Mouse (Mus musculus) liver, embryonic 13.5 days (tissue): ENCODE measurements around the gene Gins2. TPM values are rescaled to one million over a fixed set of nuclear protein-coding genes. Genes with fewer than 3 reads are reported as not detected.

ENCODE experiments used
- ATAC-seq: fragments of 200-750 bp; cut with Nextera tagmentation; 2 replicates; pipeline ENCODE4 v1.8.0; 2017; ENCODE audit warnings: low read depth, mild to moderate bottlenecking, moderate number of reproducible peaks, moderate library complexity
- DNase-seq: peaks from one replicate; pipeline ENCODE4 v3.0.0; 2022
- H3K27ac ChIP-seq: fragments of 300-500 bp; sonication (generic); 2 replicates; pipeline ENCODE4 v1.5.1; 2015; ENCODE audit warnings: moderate library complexity, mild to moderate bottlenecking, inconsistent platforms
- H3K27me3 ChIP-seq: fragments of 300-500 bp; sonication (generic); 2 replicates; pipeline ENCODE4 v1.6.1; 2015; ENCODE audit warnings: mild to moderate bottlenecking, inconsistent platforms
- H3K36me3 ChIP-seq: fragments of 300-500 bp; sonication (generic); 2 replicates; pipeline ENCODE4 v1.6.1; 2015; ENCODE audit warnings: mild to moderate bottlenecking, inconsistent platforms
- H3K4me1 ChIP-seq: fragments of 300-500 bp; sonication (generic); replicated peaks from 2 replicates; pipeline ENCODE4 v1.6.1; 2015; ENCODE audit warnings: inconsistent platforms
- H3K4me2 ChIP-seq: fragments of 300-500 bp; sonication (generic); 2 replicates; pipeline ENCODE4 v1.6.1; 2015; ENCODE audit warnings: inconsistent platforms, mild to moderate bottlenecking, moderate library complexity
- H3K4me3 ChIP-seq: fragments of 300-500 bp; sonication (generic); replicated peaks from 2 replicates; pipeline ENCODE4 v1.5.1; 2015; ENCODE audit warnings: mild to moderate bottlenecking, inconsistent platforms
- H3K9ac ChIP-seq: fragments of 300-500 bp; sonication (generic); 2 replicates; pipeline ENCODE4 v1.6.1; 2015; ENCODE audit warnings: mild to moderate bottlenecking, inconsistent platforms
- H3K9me3 ChIP-seq: fragments of 300-500 bp; sonication (generic); replicated peaks from 2 replicates; pipeline ENCODE4 v1.6.1; 2016; ENCODE audit warnings: inconsistent platforms
- WGBS: fragments of 180-500 bp; shearing (Covaris S2); methylation state at CpG from one replicate; pipeline ENCODE4 v1.1.7; 2015; ENCODE audit not compliant: insufficient replicate concordance; 5-methylcytosine and 5-hydroxymethylcytosine counted together
- microRNA-seq: library from miRNA; unstranded; fragments of <30 nt; microRNA quantifications from one replicate; pipeline ENCODE4, GENCODE M21; 2016
- polyA plus RNA-seq: library from polyadenylated mRNA; unstranded; fragments of >200 nt; fragmentation: Nextera tagmentation; extraction: Ambion mirVana; gene quantifications from 2 replicates; pipeline ENCODE4 v1.2.1, GENCODE M21; 2015

Gene Gins2
- polyA plus RNA-seq, 1 experiment from 2014 or later, result 75.9 TPM

DNA sequence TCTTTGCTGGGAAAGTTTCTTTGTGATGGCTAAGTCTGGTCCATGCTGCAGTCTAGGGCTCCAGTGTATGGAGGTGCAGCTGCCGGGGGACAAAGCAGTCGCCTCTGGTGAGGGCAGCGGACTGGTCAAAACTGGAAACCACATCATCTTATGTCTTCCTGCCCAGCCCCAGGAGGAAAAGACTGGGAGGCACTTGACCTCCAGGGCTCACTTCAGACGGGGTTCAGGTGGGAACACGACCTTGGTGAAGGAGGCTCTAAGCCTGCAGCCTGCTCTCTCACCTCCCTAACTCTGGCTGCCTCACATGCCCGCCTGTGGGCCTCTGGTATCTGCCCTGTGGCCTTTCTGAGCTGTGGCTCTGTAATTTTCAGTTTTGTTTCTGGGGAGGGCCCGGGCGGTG lies 55.0 kb downstream of the Gins2 start:
- WGBS, result 43% methylated on average over 8 of the region's 8 CpGs
- H3K9me3 ChIP-seq, result no peaks in the 10 kb centered on the region
- H3K27ac ChIP-seq, result peak overlapping the region; percentile 11
- no peak overlapping the region for H3K4me2 ChIP-seq
- no peaks in the 10 kb centered on the region for H3K27me3 ChIP-seq
- DNase-seq (no peak), ATAC-seq (no peak)
- peaks cover 4% of the 10 kb centered on the region; the same call in 1 of the 2 replicates for H3K36me3 ChIP-seq
- H3K4me3 ChIP-seq, result no peak overlapping the region
- H3K4me1 ChIP-seq, result peaks cover 89% of the 10 kb centered on the region
- H3K9ac ChIP-seq, result 0 out of 2 replicates have a peak overlapping the region, but pooled peaks have one; percentile 24

DNA sequence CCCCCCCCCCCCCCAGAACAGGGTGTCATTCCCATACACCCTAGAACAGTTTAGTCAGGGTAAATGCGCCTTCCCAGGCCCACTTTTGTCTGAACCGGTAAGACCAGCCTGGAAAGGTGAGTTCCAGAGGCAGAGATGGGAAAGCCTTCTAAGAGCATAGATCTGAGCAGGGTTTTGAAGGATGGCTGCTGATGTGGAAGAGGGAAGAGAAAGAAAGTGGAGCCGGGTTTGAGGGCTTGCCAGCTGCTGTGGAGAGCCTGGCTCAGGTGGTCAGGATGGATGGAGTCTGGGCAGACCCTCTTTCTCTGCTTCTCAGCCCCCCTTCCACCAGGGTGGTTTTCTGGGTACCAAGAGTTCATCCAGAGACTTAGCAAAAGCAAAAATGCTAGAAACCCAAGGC lies 55.7 kb downstream of the Gins2 start:
- no peak overlapping the region for H3K9ac ChIP-seq
- H3K27ac ChIP-seq, result 0 out of 2 replicates have a peak overlapping the region, but pooled peaks have one; percentile 29
- peaks cover 89% of the 10 kb centered on the region for H3K4me1 ChIP-seq
- WGBS, result 61% methylated on average over 3 of the region's 3 CpGs
- no peaks in the 10 kb centered on the region for H3K9me3 ChIP-seq
- H3K27me3 ChIP-seq, result no peaks in the 10 kb centered on the region
- peaks cover 4% of the 10 kb centered on the region; the same call in 1 of the 2 replicates for H3K36me3 ChIP-seq
- peak overlapping the region; percentile 58; the same call in 1 of the 2 replicates for H3K4me2 ChIP-seq
- H3K4me3 ChIP-seq, result no peak overlapping the region
- ATAC-seq (no peak), DNase-seq (no peak)

DNA sequence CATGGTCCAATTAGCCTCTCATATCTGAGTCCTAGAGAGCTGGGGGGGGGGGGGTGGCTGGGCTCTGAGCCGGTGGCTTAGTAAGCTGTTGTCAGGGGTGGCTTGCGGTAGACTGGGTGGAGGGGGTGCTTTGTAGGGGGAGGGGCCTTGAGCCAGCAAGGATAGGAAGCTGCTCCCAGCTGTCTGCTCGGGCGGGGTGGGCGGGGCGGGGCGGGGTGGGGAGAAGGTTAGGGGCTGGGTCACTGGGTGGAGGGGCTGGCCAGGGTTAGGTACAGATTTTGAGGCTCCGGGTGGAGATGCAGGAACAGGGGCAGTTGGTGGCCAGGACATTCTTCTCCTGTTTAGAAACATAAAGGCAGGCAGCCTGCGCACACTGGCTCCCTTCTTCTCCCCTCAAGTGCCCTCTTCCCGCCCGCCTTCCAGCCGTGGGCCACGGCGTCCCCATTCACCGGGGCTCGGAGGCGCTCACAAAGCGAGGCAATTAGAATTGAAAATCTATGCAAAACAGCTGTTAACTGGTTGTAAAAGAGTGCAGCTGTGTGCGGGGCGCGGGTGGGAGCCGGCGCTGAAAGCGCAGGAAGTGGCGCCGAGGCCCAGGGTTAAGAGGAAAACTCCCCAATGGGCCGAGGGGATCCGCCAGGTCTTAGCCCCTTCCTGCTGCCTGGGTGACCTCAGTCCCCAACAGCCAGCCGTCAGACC lies 56.4 kb downstream of the Gins2 start:
- DNase-seq (peak; percentile 29), ATAC-seq (no peak)
- 0 out of 2 replicates have a peak overlapping the region, but pooled peaks have one; percentile 52 for H3K9ac ChIP-seq
- peaks cover 4% of the 10 kb centered on the region; the same call in 1 of the 2 replicates for H3K36me3 ChIP-seq
- H3K27ac ChIP-seq, result peak overlapping the region; percentile 29; the same call in 1 of the 2 replicates
- no peaks in the 10 kb centered on the region for H3K9me3 ChIP-seq
- peaks cover 91% of the 10 kb centered on the region for H3K4me1 ChIP-seq
- H3K4me2 ChIP-seq, result peak overlapping the region; percentile 58
- H3K4me3 ChIP-seq, result peak overlapping the region; percentile 30; the same call in 1 of the 2 replicates
- no peaks in the 10 kb centered on the region for H3K27me3 ChIP-seq
- 9% methylated on average over 29 of the region's 29 CpGs for WGBS

DNA sequence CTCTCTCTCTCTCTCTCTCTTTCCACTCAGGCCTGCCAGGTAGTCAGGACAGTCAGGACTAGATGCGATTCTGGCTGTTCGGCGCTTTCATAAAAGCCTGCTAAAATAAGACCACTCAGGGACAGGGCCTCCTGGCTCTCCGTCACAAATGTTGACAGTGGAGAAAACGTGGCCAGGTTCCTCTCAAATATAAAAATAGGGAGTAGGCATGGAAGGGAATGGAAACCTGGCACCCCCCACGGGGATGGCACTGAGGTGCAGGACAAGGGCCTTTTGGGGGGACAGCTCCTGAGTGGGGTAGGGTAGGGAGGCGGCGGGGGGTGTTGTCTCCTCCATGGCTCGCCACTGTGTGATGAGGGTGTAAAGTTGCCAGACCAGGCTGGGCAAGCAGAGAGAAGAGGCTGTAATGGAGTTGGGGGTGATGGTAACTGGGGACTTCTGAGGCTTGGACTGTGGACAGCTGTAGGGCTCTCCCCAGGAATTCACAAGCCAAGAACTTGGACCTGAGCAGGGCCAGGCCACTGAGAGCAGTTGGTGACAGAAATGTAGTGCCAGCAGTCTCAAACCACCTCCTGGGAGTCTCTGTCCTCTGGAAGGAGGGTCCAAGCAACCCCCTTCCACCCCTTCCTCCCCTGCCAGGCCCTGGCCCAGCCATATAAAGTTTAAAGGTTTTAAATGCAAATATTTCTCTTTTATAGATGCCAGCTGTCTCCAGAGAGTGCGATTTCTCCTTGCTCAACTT lies 57.2 kb downstream of the Gins2 start:
- Histone ChIP-seq H3K4me2 (peak overlapping the region; percentile 58), H3K36me3 (peaks cover 4% of the 10 kb centered on the region; the same call in 1 of the 2 replicates), H3K4me3 (peak overlapping the region; percentile 1; the same call in 1 of the 2 replicates), H3K27me3 (no peaks in the 10 kb centered on the region), H3K4me1 (peaks cover 96% of the 10 kb centered on the region), H3K27ac (peak overlapping the region; percentile 62), H3K9ac (peak overlapping the region; percentile 52), H3K9me3 (no peaks in the 10 kb centered on the region)
- WGBS, result 58% methylated on average over 10 of the region's 10 CpGs
- DNase-seq (no peak), ATAC-seq (no peak)

DNA sequence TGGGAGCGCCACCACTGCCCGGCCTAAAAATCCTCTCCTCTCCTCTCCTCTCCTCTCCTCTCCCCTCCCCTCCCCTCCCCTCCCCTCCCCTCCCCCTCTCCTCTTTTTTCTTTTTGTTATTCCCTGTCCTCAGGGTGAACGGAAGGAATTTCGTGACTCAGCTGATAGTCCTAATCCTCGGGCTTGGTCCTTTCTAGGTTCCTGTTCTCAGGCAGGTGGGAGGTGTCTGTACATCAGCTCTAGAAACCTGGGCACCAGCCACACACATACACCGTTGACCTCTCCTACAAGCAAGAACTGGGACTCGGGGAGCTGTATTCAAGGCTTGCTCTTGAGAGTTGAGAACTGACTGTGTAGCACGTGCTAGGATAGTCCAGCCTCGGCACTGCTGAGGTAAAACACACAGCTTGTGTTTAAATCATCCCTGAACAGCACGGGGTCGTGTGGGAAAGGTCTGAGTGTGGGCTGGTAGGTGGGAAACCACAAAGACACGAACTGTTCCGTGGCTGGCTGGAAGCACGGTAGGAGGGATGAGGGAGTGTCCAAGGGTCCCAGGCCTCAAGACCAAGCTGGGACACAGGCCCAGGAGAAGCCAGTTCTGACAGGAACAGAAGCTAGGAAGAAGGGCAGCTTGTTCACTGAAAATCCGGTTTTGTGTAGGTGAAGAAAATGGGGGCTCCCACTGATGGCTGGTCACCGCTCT lies 58.0 kb downstream of the Gins2 start:
- 48% methylated on average over 16 of the region's 16 CpGs for WGBS
- Histone ChIP-seq H3K4me1 (peaks cover 96% of the 10 kb centered on the region), H3K4me3 (no peak overlapping the region), H3K27me3 (no peaks in the 10 kb centered on the region), H3K9me3 (no peaks in the 10 kb centered on the region), H3K27ac (peak overlapping the region; percentile 30; the same call in 1 of the 2 replicates), H3K9ac (peak overlapping the region; percentile 52; the same call in 1 of the 2 replicates), H3K4me2 (no peak overlapping the region), H3K36me3 (peaks cover 4% of the 10 kb centered on the region; the same call in 1 of the 2 replicates)
- ATAC-seq (no peak), DNase-seq (no peak)

DNA sequence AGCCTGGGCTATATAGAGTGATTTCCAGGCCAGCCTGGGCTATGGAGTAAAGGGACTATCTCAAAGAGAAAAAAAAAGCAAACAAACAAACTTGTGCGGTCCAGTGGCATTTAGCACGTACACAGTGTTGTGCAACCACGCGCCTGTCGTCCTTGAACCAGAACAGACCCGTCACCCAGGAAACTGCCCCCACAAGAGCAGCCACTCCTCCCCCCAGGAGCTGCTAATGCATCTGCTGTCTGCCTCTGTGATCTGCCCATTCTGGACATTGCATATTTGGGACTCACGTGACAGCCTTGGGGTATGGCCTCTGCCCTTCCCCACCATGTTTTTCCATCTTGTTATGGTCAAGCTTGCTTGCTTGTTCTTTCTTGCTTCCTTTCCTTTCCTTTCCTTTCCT lies 59.9 kb downstream of the Gins2 start:
- Histone ChIP-seq H3K27ac (peak overlapping the region; percentile 29; the same call in 1 of the 2 replicates), H3K27me3 (no peaks in the 10 kb centered on the region), H3K4me1 (peaks cover 96% of the 10 kb centered on the region), H3K4me3 (no peak overlapping the region), H3K9me3 (no peaks in the 10 kb centered on the region), H3K36me3 (peaks cover 4% of the 10 kb centered on the region; the same call in 1 of the 2 replicates), H3K4me2 (no peak overlapping the region), H3K9ac (no peak overlapping the region)
- no peak for ATAC-seq
- 34% methylated on average over 7 of the region's 7 CpGs for WGBS
- no peak for DNase-seq

Small RNA genes lying within 50 kb of the gene (microRNA-seq; reads per million reads assigned to microRNA genes)
- 0.88 reads per million for gene Mir7687

Other genes starting within 250 kb of the Gins2 start
- 0.89 and 1.2 TPM in 2 replicates for gene 1190005I06Rik, start 58.3 kb upstream of the Gins2 start, polyA plus RNA-seq
- 0.38 and 1.3 TPM in 2 replicates for gene Gm27021, start 78.8 kb upstream of the Gins2 start, polyA plus RNA-seq
- 800 and 812 TPM in 2 replicates for gene Cox4i1, start 78.9 kb upstream of the Gins2 start, polyA plus RNA-seq
- 156 and 163 TPM in 2 replicates for gene Emc8, start 79.3 kb upstream of the Gins2 start, polyA plus RNA-seq
- gene Irf8, start 147.1 kb upstream of the Gins2 start, polyA plus RNA-seq, result 11.6 and 12.1 TPM in 2 replicates